Mouse (Mus musculus) megakaryocyte, embryonic 14.5 days (primary cell): ENCODE measurements around the gene Pabpc6.

Experiments
- FLI1 ChIP-seq: IDR thresholded peaks from 2 replicates; pipeline ENCODE4 v1.6.1; 2012; ENCODE audit warnings: low read length, inconsistent platforms, mixed read lengths
- GATA1 ChIP-seq: IDR thresholded peaks from 3 replicates; pipeline ENCODE4 v1.6.1; 2012; ENCODE audit warnings: mixed read lengths, low read length, inconsistent platforms, borderline replicate concordance

GRCm38 (mm10) chr17:9637011-9637410 lies 32.5 kb downstream of the Pabpc6 start:
- TF ChIP-seq GATA1 (no peak), FLI1 (no peak)
